Mouse (Mus musculus) adrenal gland, adult (tissue): ENCODE results near the gene Hecw1.

ENCODE experiments used
- DNase-seq, 2 experiments: peaks; one replicate each; pipeline ENCODE4 v3.0.0; 2022 to 2023; ENCODE audit warnings: low spot score in 1 of 2; ENCODE audit not compliant: inconsistent age in 2 of 2

Hecw1 gene

GRCm38 (mm10) chr13:14522906-14523269 is at the start of gene Hecw1:
Hecw1 (minus strand) TSS chr13:14523228.
- DNase-seq, result peak in 1 of 2 experiments; percentile 16

- no peak for DNase-seq
These were observed 38.3 kb upstream of the Hecw1 start for GRCm38 (mm10) chr13:14561336-14561735.

GRCm38 (mm10) chr13:14552628-14553027 is 29.6 kb upstream of the Hecw1 start:
- DNase-seq, result no peak

- DNase-seq, result no peak
These were observed 19.8 kb upstream of the Hecw1 start for GRCm38 (mm10) chr13:14542860-14543259.

- peak in 1 of 2 experiments; percentile 25 for DNase-seq
These were observed 711 bp downstream of the Hecw1 start for GRCm38 (mm10) chr13:14522128-14522905.

- DNase-seq, result no peak
These were observed 1.3 kb downstream of the Hecw1 start for GRCm38 (mm10) chr13:14521746-14522127.

- DNase-seq, result no peak
These were observed 3.4 kb downstream of the Hecw1 start for GRCm38 (mm10) chr13:14519605-14520004.

- DNase-seq, result no peak
These were observed 5.5 kb downstream of the Hecw1 start for GRCm38 (mm10) chr13:14517478-14517877.

GRCm38 (mm10) chr13:14515106-14515505 is 7.9 kb downstream of the Hecw1 start:
- no peak for DNase-seq

GRCm38 (mm10) chr13:14513934-14514333 is 9.1 kb downstream of the Hecw1 start:
- no peak for DNase-seq

- no peak for DNase-seq
These were observed 16.3 kb downstream of the Hecw1 start for GRCm38 (mm10) chr13:14506765-14507164.

- DNase-seq, result no peak
These were observed 22.8 kb downstream of the Hecw1 start for GRCm38 (mm10) chr13:14500251-14500650.

GRCm38 (mm10) chr13:14498780-14499179 is 24.2 kb downstream of the Hecw1 start:
- no peak for DNase-seq

- DNase-seq, result no peak
These were observed 26.1 kb downstream of the Hecw1 start for GRCm38 (mm10) chr13:14496954-14497353.

- no peak for DNase-seq
These were observed 35.2 kb downstream of the Hecw1 start for GRCm38 (mm10) chr13:14487812-14488211.

GRCm38 (mm10) chr13:14471121-14471520 is 51.9 kb downstream of the Hecw1 start:
- no peak for DNase-seq

- no peak for DNase-seq
These were observed 55.5 kb downstream of the Hecw1 start for GRCm38 (mm10) chr13:14467517-14467916.

GRCm38 (mm10) chr13:14461036-14461435 is 62.0 kb downstream of the Hecw1 start:
- DNase-seq, result no peak

GRCm38 (mm10) chr13:14457043-14457442 is 66.0 kb downstream of the Hecw1 start:
- DNase-seq, result no peak

- DNase-seq, result no peak
These were observed 83.5 kb downstream of the Hecw1 start for GRCm38 (mm10) chr13:14439540-14439939.

GRCm38 (mm10) chr13:14428845-14429553 is 94.0 kb downstream of the Hecw1 start:
- DNase-seq, result no peak

GRCm38 (mm10) chr13:14424836-14425235 is 98.2 kb downstream of the Hecw1 start:
- no peak for DNase-seq
